Mouse (Mus musculus) MEL (cell line): Measurements from ENCODE around the gene Igf2bp1.

ENCODE experiments used
- CTCF ChIP-seq, 3 experiments: IDR thresholded peaks in 2 of 3; conservative IDR thresholded peaks in 1 of 3; 2 replicates each; pipeline ENCODE4 v1.5.1; 2011 to 2012; ENCODE audit warnings: low read length in 3 of 3, low read depth in 2 of 3, mild to moderate bottlenecking in 2 of 3, improper control_type of control experiment in 1 of 3, inconsistent platforms in 1 of 3, mixed read lengths in 1 of 3, moderate library complexity in 1 of 3; ENCODE audit not compliant: control insufficient read depth in 1 of 3, insufficient read depth in 1 of 3, poor library complexity in 1 of 3, severe bottlenecking in 1 of 3
- EP300 ChIP-seq, 2 experiments: IDR thresholded peaks; 2 replicates each; pipeline ENCODE4 v1.6.1; 2011; ENCODE audit warnings: improper control_type of control experiment in 2 of 2, low read length in 2 of 2, low read depth in 1 of 2, mild to moderate bottlenecking in 1 of 2
- HCFC1 ChIP-seq: IDR thresholded peaks from 2 replicates; pipeline ENCODE4 v1.6.1; 2012; ENCODE audit warnings: low read depth, mild to moderate bottlenecking, inconsistent platforms, low read length, improper control_type of control experiment, moderate library complexity
- KAT2A ChIP-seq: conservative IDR thresholded peaks from 2 replicates; pipeline ENCODE4 v1.6.1; 2012; ENCODE audit warnings: low read depth, low read length, improper control_type of control experiment, inconsistent platforms
- MAFK ChIP-seq: IDR thresholded peaks from 2 replicates; pipeline ENCODE4 v1.6.1; 2011; ENCODE audit warnings: low read depth, mild to moderate bottlenecking, low read length, improper control_type of control experiment, borderline replicate concordance
- MAX ChIP-seq: IDR thresholded peaks from 2 replicates; pipeline ENCODE4 v1.6.1; 2011; ENCODE audit warnings: low read length, improper control_type of control experiment
- NELFE ChIP-seq: IDR thresholded peaks from 2 replicates; pipeline ENCODE4 v1.6.1; 2011; ENCODE audit warnings: low read depth, low read length, improper control_type of control experiment
- POLR2A ChIP-seq, 2 experiments: IDR thresholded peaks; 2 replicates each; pipeline ENCODE4 v1.6.1; 2011 to 2012; ENCODE audit warnings: low read length in 2 of 2, mild to moderate bottlenecking in 2 of 2, control low read depth in 1 of 2, improper control_type of control experiment in 1 of 2, low read depth in 1 of 2, moderate library complexity in 1 of 2; ENCODE audit not compliant: control insufficient read depth in 1 of 2, insufficient read depth in 1 of 2, poor library complexity in 1 of 2
- POLR2AphosphoS2 ChIP-seq: IDR thresholded peaks from 2 replicates; pipeline ENCODE4 v1.6.1; 2011; ENCODE audit warnings: low read length, improper control_type of control experiment
- TAL1 ChIP-seq: IDR thresholded peaks from 2 replicates; pipeline ENCODE4 v1.6.1; 2012; ENCODE audit warnings: mild to moderate bottlenecking, inconsistent platforms, low read length, moderate library complexity, mixed read lengths
- TCF12 ChIP-seq: IDR thresholded peaks from 2 replicates; pipeline ENCODE4 v1.6.1; 2014; ENCODE audit warnings: low read depth, mild to moderate bottlenecking, inconsistent platforms, low read length, improper control_type of control experiment, moderate library complexity
- USF1 ChIP-seq: IDR thresholded peaks from 2 replicates; pipeline ENCODE4 v1.6.1; 2014; ENCODE audit warnings: low read depth, mild to moderate bottlenecking, inconsistent platforms, low read length, improper control_type of control experiment, moderate library complexity

DNA sequence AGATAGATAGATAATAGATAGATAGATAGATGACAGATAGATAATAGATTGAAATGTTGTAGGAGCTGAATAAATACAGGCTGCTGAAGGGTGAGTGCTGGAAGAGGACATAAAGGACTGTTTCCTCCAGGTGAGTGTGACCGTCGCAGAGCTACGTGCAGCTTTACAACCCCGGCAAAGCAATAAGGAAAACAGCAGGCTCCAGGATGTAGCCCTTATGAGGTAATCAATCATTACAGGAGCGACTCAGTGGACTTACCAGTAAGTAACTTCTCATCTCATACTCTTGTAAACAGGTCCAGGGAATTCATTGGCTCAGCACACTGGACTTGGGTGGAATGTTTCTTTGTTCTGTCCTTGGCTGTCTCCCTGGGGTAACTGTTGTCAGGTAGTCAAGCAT, 79.8 kb downstream of the Igf2bp1 start:
- TF ChIP-seq TCF12 (no peak), POLR2A (IDR thresholded peaks at IDR 0.05; ENCODE audit: control insufficient read depth in 1 of 2, insufficient read depth in 1 of 2, low read depth in 1 of 2, low read length in 2 of 2, poor library complexity in 1 of 2) (no peak), CTCF (IDR thresholded peaks at IDR 0.05 in 2 of 3, conservative IDR thresholded peaks at IDR 0.05 in 1 of 3; ENCODE audit: control insufficient read depth in 1 of 3, insufficient read depth in 1 of 3, low read depth in 2 of 3, low read length in 3 of 3, poor library complexity in 1 of 3, severe bottlenecking in 1 of 3) (no peak), POLR2AphosphoS2 (no peak), USF1 (no peak), HCFC1 (no peak), TAL1 (no peak), NELFE (no peak), KAT2A (no peak), MAFK (no peak), EP300 (IDR thresholded peaks at IDR 0.05; ENCODE audit: low read depth in 1 of 2, low read length in 2 of 2) (no peak), MAX (no peak)
